Mouse (Mus musculus) myocyte (in vitro differentiated cells): ENCODE data around the gene Sumo3.

Experiments used
- POLR2A ChIP-seq: IDR thresholded peaks from one replicate; pipeline ENCODE4 v1.6.1; 2011; ENCODE audit warnings: low read depth, mild to moderate bottlenecking, control low read depth, moderate library complexity; ENCODE audit not compliant: insufficient read length
- TCF12 ChIP-seq: IDR thresholded peaks from one replicate; pipeline ENCODE4 v1.6.1; 2011; ENCODE audit warnings: mild to moderate bottlenecking, control low read depth; ENCODE audit not compliant: poor library complexity, insufficient read depth, severe bottlenecking
- TCF3 ChIP-seq: IDR thresholded peaks from one replicate; pipeline ENCODE4 v1.6.1; 2011; ENCODE audit warnings: low read depth, control low read depth; ENCODE audit not compliant: insufficient read length

DNA sequence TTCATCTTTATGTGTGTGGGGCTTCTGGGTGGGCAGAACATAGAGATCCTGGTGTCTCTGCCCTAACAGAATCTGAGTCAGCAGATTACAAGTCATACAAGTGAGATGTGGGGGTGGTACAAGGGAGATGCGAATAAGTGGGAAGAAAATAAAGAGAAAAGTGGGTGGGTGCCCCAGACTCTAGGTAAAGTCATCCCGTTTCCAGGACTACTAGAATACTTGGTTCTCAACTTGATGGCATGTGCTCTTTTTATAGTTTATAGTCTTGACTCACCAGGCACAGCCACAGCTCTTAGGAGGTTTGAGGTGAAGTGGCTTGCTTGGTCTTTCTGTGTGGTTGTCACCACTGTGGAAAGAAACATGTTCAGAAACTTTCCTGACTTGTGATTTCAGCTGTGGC is 9.8 kb upstream of the Sumo3 start:
- no peak for TF ChIP-seq POLR2A
- TF ChIP-seq TCF12, result no peak
- no peak for TF ChIP-seq TCF3
